Mouse (Mus musculus): ENCODE results near the gene St6galnac3.
"Not testable (repeated sequence)": the region's sequence is repeated elsewhere in the genome, so short reads cannot be mapped to it uniquely, and the experiment has no call there.

St6galnac3 gene

DNA sequence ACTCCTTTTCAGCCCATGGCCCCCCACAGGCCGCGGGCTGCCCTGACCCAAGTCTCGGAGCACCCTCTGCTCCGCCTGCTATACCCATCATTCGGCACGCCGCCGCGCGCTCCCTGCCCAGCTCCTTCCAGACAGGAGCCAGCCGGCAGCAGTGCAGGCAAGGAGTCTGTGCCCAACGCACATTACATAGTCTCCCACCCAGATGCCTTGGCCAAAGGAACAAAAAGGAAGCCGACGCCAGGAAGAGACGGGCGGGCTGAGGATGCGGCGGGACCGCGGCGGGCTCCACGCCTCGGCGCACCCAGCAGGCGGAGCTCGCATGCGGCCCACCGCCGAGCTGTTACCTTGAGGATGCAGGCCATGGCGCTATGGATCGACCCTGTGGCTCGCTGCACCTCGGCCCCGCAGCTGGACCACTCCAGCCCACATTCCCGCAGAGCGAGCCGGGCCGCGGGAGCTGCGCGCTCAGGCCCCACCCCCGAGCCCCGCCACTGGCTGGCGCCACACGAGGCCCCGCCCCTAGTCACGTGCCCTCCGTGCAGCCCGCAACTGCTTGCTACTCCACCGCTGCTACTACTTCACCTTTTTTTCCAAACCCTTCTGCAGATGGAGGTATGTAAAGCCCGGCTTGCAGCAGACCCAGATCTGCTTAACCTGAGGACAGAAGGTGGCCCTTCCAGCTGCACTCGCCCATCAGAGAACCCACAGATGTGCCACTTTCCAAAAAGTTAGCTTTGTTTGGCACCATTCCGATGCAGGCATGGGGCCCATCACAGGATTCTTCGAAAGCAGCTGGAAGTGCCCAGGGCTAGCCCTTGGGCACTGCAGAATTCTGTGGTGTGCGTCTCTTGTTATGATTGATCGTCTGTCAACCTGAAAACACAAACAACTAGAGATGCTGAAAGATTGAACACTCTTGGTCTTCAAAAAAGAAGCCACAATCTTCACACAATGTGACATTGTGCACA, at the start of gene St6galnac3:
St6galnac3 (minus strand) TSS at position 474 of the 968 bp plus-strand sequence.
- DNase-seq (ENCODE audit: low spot score): peak; percentile 86

DNA sequence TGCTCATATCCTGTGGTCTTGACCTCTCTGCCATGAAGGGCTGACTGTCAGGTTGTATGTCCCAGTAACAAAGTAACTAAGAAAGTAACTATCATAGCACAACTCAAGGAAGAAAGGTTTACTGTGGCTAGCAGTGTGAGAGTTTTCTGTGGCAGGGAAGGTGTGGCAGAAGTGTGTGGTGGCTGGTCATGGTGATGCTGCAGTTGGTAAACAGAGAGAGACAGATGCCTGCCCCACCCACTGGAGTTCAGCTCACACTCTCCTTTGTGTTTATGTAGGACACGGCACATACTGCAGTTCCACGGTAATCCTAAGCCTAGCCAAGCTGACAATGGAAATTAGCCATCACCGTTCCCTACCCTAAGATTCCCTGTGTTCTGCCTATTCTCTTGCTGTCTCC, 49.6 kb upstream of the St6galnac3 start:
- DNase-seq (ENCODE audit: low spot score): no peak

DNA sequence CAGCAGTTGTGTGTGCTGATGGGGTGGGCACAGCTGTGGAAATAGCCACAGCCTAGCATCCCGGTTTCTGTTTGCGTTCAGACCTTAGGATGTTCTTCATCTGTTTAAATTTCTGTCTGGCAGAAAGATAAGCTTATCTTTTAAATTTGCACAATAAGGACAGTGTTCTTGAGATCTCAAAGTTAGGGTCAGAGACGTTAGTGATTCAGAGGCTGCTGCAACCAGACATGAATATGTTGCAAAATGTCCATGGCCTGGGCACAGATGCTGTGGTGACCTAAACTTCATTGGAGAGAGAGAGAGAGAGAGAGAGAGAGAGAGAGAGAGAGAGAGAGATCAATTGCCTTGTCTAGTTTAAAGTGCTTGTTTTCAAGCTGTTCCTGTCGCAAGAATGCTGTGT, 46.5 kb upstream of the St6galnac3 start:
- no peak for DNase-seq (ENCODE audit: low spot score)

DNA sequence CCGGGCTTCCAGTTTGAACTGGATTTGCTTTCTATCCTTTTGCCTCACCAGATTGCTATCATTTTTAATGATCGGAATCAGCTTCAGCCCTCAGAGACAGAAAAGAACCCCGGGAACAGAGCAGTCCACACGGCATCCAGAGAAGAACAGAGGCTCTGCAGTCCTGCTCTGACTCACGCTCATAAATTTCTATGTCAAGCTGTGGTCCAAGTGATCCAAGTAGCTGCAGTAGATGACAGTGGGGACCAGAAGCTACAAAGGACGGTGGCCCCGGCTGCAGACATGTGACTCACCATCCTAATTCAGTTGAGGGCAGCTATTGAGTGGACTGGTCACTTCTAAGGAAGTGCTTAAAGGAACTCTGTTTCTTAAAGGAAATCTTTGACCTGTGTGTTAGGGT, 45.6 kb upstream of the St6galnac3 start:
- no peak for DNase-seq (ENCODE audit: low spot score)

GRCm38 (mm10) chr3:153769220-153769619, 44.2 kb upstream of the St6galnac3 start:
- no peak for DNase-seq (ENCODE audit: low spot score)

- DNase-seq (ENCODE audit: low spot score): no peak
These were observed 40.2 kb upstream of the St6galnac3 start for GRCm38 (mm10) chr3:153765171-153765570.

- no peak for DNase-seq (ENCODE audit: low spot score)
These were observed 39.8 kb upstream of the St6galnac3 start for GRCm38 (mm10) chr3:153764760-153765159.

DNA sequence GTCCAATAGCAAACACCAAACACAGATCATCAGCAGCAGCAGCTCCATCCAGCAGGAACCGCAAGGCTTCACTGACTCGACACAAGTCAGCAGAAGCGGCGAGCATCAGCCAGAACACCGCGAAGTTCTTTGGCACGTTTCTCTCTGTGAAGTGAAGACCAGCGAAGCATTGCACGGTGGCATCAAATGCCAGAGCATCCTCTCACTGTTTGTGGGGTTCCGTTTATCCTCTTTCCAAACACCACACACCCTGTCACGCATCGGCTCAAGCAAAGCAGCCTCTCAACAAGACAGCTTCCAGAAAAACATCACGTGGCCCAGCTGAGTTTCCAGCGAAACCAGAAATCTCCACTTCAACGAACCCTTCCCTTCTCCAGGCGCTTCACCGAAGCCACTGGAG, 36.2 kb upstream of the St6galnac3 start:
- no peak for DNase-seq (ENCODE audit: low spot score)

DNA sequence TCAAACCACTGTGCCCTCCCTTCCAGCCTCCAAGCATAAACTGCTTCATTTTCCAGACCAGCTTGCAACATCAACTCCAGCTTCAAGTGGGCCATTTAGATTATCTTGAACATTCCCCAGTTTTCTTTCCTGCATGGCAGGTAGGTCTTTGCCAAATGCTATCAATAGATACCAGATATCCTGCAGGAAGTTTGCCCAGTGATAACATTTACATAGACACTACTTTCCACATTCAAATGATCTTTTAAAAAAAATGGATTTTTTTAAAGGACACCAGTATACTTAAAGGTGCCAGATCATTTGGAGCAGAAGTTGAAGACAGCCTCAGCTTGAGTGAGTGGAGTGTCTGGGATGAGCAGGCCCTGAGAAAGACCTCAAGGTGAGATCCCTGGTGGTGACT, 34.3 kb upstream of the St6galnac3 start:
- no peak for DNase-seq (ENCODE audit: low spot score)

DNA sequence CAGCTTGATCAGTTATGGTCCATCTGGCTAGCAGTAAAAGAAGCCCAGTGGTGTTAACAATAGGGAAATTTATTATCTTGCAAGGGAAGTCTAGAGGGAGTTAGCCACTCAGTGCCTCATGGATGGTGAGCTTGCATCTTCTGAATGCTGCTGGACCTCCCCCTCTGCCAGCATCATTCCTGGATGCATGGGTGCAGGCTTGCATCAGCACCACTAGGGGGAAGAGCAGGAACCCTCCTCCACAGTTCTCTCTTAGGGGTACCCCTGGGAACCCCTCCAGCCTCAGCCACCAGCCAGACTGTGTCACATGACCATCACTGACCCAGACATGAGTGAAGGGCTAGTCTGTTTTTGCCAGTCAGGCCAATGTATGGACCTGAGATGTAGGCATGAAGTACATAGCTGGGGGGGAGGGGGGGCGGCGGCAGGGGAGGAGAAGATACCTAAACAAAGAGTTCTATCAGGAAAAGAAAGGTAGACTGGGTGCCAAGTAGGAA, 31.6 kb upstream of the St6galnac3 start:
- DNase-seq (ENCODE audit: low spot score): no peak

GRCm38 (mm10) chr3:153755785-153756326, 30.9 kb upstream of the St6galnac3 start:
- DNase-seq (ENCODE audit: low spot score): not testable (repeated sequence)

GRCm38 (mm10) chr3:153751435-153751834, 26.5 kb upstream of the St6galnac3 start:
- DNase-seq (ENCODE audit: low spot score): no peak

DNA sequence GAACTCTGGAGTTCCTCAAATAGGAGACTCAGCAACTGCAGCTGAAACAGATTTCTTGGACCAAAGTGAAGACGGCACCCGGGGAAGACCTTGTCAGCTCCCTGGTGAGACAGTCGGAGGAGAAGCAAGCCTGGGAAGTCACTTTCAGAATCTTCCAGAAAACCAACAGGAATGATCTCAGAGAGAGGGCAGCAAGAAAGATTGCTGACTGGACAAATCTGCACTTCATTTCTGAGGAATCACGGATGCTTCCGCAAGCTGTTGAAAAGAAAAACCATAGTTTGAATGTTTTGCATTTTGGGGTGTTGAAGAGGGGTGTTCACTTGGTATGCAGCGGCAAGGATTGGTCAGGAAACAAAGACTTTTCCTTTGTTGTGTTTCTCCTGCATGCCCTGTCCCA, 24.4 kb upstream of the St6galnac3 start:
- no peak for DNase-seq (ENCODE audit: low spot score)

DNA sequence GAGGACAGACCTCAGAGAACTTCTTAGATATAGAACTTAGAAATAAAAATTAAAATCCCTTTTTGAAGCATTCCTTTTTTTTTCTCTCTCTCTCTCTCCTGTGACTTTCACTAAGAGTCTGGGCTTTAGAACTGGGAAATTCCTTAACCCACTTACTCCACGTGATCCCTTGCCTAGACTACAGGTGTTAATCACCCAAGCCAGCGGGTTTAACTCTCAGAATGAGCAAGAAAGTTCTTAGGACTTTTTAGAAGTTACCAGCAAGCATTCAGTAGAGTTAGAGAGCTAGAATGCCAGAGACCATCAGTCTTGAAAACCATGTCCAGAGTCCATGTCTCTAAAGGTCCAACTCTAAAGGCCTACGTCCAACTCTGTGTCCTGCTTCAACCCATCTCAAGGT, 23.3 kb upstream of the St6galnac3 start:
- no peak for DNase-seq (ENCODE audit: low spot score)

- no peak for DNase-seq (ENCODE audit: low spot score)
These were observed 20.1 kb upstream of the St6galnac3 start for GRCm38 (mm10) chr3:153745099-153745498.

- DNase-seq (ENCODE audit: low spot score): no peak
These were observed 19.5 kb upstream of the St6galnac3 start for GRCm38 (mm10) chr3:153744447-153744846.

- no peak for DNase-seq (ENCODE audit: low spot score)
These were observed 16.8 kb upstream of the St6galnac3 start for GRCm38 (mm10) chr3:153741800-153742199.

DNA sequence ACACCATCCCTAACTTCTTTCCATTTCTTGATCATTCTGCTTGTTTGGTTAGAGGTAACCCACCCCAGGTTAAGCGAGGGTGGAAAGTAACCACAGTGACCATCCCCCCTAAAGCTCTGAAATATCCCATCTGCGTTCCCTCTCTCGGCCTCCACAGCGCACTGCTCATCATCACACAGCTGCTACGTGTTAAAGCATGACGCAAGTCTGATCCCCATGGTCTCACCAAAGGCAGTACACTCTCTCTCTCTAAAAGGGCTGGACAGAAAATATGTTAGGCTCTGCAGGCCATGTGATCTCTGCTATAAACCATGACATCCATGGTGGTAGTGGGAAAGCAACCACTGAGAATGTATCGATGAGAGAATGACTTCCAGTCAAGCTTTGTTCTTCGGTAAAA, 14.4 kb upstream of the St6galnac3 start:
- no peak for DNase-seq (ENCODE audit: low spot score)

GRCm38 (mm10) chr3:153738421-153738820, 13.4 kb upstream of the St6galnac3 start:
- DNase-seq (ENCODE audit: low spot score): peak; percentile 47

- no peak for DNase-seq (ENCODE audit: low spot score)
These were observed 11.8 kb upstream of the St6galnac3 start for GRCm38 (mm10) chr3:153736756-153737280.

DNA sequence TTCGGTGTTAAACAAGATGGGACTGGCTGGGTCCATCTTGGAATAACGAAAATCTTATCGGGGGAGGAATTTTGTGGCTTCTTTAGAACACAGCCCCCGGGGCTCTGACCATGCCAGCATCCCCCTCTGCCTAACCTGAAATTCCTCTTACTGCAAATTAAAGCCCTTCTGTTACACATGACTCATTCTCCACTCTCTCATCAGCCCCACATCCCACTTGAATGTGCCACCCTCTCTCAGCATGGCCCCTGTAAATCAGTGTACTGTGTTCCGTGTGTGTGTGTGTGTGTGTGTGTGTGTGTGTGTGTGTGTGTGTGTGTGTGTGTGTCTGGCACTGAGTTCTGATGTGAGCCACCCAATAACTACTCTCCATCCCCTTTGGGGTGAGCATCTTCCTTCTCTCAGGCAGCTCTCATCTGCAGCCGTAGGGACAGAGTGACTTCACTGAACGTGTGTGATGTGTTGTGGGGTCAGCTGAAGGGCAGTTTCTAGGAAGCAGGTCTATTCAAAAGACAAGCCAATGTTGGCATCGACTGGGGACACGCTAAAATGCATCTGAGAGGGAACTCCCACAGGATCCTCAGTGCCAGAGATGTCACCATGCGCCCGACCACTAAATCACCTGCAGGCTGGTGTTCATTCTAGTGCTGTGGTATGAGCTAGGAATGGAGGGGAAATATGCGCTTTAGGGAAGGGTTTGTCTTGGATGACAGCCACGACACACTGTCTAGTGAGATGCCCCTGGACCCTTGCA, 11.0 kb upstream of the St6galnac3 start:
- no peak for DNase-seq (ENCODE audit: low spot score)

DNA sequence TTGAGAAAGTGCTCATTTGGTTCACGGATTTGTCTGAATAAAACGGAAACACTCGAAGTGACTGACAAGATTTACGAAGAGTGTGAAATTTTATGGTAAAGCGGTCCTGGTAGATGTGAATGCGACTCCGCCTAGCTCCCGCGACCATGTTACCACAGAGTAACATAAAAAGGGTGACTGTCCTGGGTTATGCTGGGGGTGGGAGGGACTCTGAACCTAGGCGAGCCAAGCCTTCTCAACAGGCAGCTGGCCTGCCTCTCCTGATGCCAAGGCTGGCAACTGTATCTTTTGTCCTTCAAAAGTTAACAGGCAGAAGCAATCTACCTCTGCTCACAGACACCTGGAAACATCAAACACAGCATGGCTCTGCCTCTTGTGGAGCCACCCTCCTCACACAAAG, 9.8 kb upstream of the St6galnac3 start:
- DNase-seq (ENCODE audit: low spot score): no peak

All from retina, embryonic 14.5 days (tissue).